In genomic region chr15:62151690-62152089, GRCm38 (mm10) we compare ENCODE assay signal across 22 mouse cellular contexts.
A peak's percentile ranks its signal among the peaks of the same experiment; 100 is the strongest.
DNase-seq lines count a peak whose midpoint lies in the region; ATAC-seq and TF ChIP-seq lines count a peak whose summit lies in the region.
"Had no signal": no experiment of that assay in that cellular context is flagged by ENCODE, and none has a peak within 500 bp of the region (broad histone marks: within the 10 kb centered on the region; RNA-seq: fewer than 3 reads in every experiment).

No protein-coding gene starts in this region.

- no peak overlapping the region for H3K4me2 ChIP-seq in liver, postnatal 0 days (ENCODE audit: low read depth, low read length)
- H3K4me2 ChIP-seq in liver, embryonic 14.5 days (ENCODE audit: low read depth), result peak overlapping the region; percentile 7; the same call in 1 of the 2 replicates
- no peak overlapping the region for H3K4me2 ChIP-seq in stomach, postnatal 0 days (replicated peaks; ENCODE audit: low read depth)
- no peak overlapping the region for H3K4me2 ChIP-seq in kidney, embryonic 14.5 days (replicated peaks; ENCODE audit: low read depth, low read length)
- H3K4me2 ChIP-seq: embryonic facial prominence, embryonic 15.5 days; heart, embryonic 12.5 days; hindbrain, embryonic 14.5 days had no signal

- H3K27ac ChIP-seq in liver, postnatal 0 days (ENCODE audit: low read depth), result no peak overlapping the region
- H3K27ac ChIP-seq in liver, embryonic 14.5 days, result peak overlapping the region; percentile 6
- H3K27ac ChIP-seq in stomach, postnatal 0 days (replicated peaks), result no peak overlapping the region
- no peak overlapping the region for H3K27ac ChIP-seq in kidney, embryonic 14.5 days (ENCODE audit: low read depth, low read length)
- H3K27ac ChIP-seq: embryonic facial prominence, embryonic 15.5 days; forebrain, embryonic 10.5 days; heart, adult 2 months; hindbrain, embryonic 10.5 days; hindbrain, embryonic 14.5 days had no signal

- WGBS in liver, postnatal 0 days (ENCODE audit: insufficient replicate concordance), result 61% methylated on average over 3 of the region's 3 CpGs
- WGBS in liver, embryonic 14.5 days (ENCODE audit: insufficient replicate concordance), result 13% methylated on average over 3 of the region's 3 CpGs
- WGBS in stomach, postnatal 0 days, result 66% methylated on average over 3 of the region's 3 CpGs
- 96% methylated on average over 3 of the region's 3 CpGs for WGBS in kidney, embryonic 14.5 days

- peaks cover 30% of the 10 kb centered on the region for H3K4me1 ChIP-seq in liver, postnatal 0 days (ENCODE audit: insufficient read depth)
- peaks cover 54 to 80% of the 10 kb centered on the region in 2 experiments for H3K4me1 ChIP-seq in liver, embryonic 14.5 days (replicated peaks; ENCODE audit: control insufficient read depth in 2 of 2, insufficient read depth in 2 of 2, low read length in 1 of 2)
- H3K4me1 ChIP-seq in stomach, postnatal 0 days (replicated peaks; ENCODE audit: control insufficient read depth, insufficient read depth), result no peaks in the 10 kb centered on the region
- no peaks in the 10 kb centered on the region for H3K4me1 ChIP-seq in kidney, embryonic 14.5 days (ENCODE audit: control insufficient read depth, insufficient read depth, low read length)

- no peaks in the 10 kb centered on the region for H3K36me3 ChIP-seq in liver, postnatal 0 days (replicated peaks; ENCODE audit: insufficient read depth, low read length)
- H3K36me3 ChIP-seq in liver, embryonic 14.5 days (replicated peaks; ENCODE audit: control insufficient read depth, insufficient read depth, low read depth), result no peaks in the 10 kb centered on the region
- no peaks in the 10 kb centered on the region; the same call in 1 of the 2 replicates for H3K36me3 ChIP-seq in stomach, postnatal 0 days (ENCODE audit: control insufficient read depth, insufficient read depth, low read length)
- H3K36me3 ChIP-seq in kidney, embryonic 14.5 days (ENCODE audit: control insufficient read depth, insufficient read depth, low read length), result no peaks in the 10 kb centered on the region
- H3K36me3 ChIP-seq: embryonic facial prominence, embryonic 15.5 days; forebrain, embryonic 10.5 days; heart, embryonic 12.5 days; hindbrain, embryonic 10.5 days had no signal

- ATAC-seq in liver, postnatal 0 days, result no peak
- ATAC-seq in liver, embryonic 14.5 days (ENCODE audit: insufficient read depth), result peak; percentile 60
- ATAC-seq in stomach, postnatal 0 days (ENCODE audit: low FRiP score, low TSS enrichment), result peak; percentile 78
- no peak for ATAC-seq in kidney, embryonic 14.5 days (ENCODE audit: low FRiP score, low TSS enrichment)
- ATAC-seq: forebrain, embryonic 14.5 days had no signal

- H3K27me3 ChIP-seq in liver, postnatal 0 days (ENCODE audit: insufficient read depth, low read length), result no peaks in the 10 kb centered on the region
- H3K27me3 ChIP-seq in liver, embryonic 14.5 days (ENCODE audit: control insufficient read depth, insufficient read depth, low read length), result no peaks in the 10 kb centered on the region
- H3K27me3 ChIP-seq in stomach, postnatal 0 days (ENCODE audit: control insufficient read depth, insufficient read depth, low read length), result no peaks in the 10 kb centered on the region
- H3K27me3 ChIP-seq in kidney, embryonic 14.5 days (ENCODE audit: control insufficient read depth, insufficient read depth, low read length), result no peaks in the 10 kb centered on the region
- H3K27me3 ChIP-seq: CH12.LX; embryonic facial prominence, embryonic 15.5 days; heart, embryonic 12.5 days had no signal

- DNase-seq in liver, result peak; percentile 68
- no peak for DNase-seq in liver, postnatal 0 days
- peak; percentile 57 for DNase-seq in c-Kit-positive CD71-positive TER-119-positive erythroid progenitor cells, embryonic 14.5 days (ENCODE audit: low spot score)
- peak in 2 of 3 experiments; percentile 45 to 52 for DNase-seq in liver, embryonic 14.5 days (ENCODE audit: low read depth in 3 of 3, low spot score in 3 of 3)
- DNase-seq in stomach, postnatal 0 days (ENCODE audit: low spot score), result peak; percentile 37
- no peak for DNase-seq in MN1 (ENCODE audit: low spot score)
- no peak for DNase-seq in cerebellum, adult 9-10 months
- DNase-seq: adrenal gland, postnatal 10 days; cerebellum, adult 2 months; cerebellum, postnatal 14 days; embryo, embryonic 11 days; gastrocnemius, postnatal 10 days; heart, adult 2 months had no signal

- no peaks in the 10 kb centered on the region for H3K9me3 ChIP-seq in liver, postnatal 0 days (ENCODE audit: low read length)
- H3K9me3 ChIP-seq in liver, embryonic 14.5 days (ENCODE audit: control insufficient read depth, low read length), result no peaks in the 10 kb centered on the region
- no peaks in the 10 kb centered on the region for H3K9me3 ChIP-seq in stomach, postnatal 0 days (ENCODE audit: control insufficient read depth, low read length)
- H3K9me3 ChIP-seq in kidney, embryonic 14.5 days (ENCODE audit: control insufficient read depth, low read length), result no peaks in the 10 kb centered on the region
- H3K9me3 ChIP-seq: embryonic facial prominence, embryonic 15.5 days; forebrain, embryonic 10.5 days; heart, embryonic 12.5 days; hindbrain, embryonic 10.5 days had no signal

- H3K4me3 ChIP-seq in liver, postnatal 0 days (ENCODE audit: low read depth, low read length), result no peak overlapping the region
- H3K4me3 ChIP-seq in liver, embryonic 14.5 days (ENCODE audit: insufficient read depth in 1 of 2, low read depth in 2 of 2, low read length in 2 of 2), result no peak overlapping the region
- H3K4me3 ChIP-seq in stomach, postnatal 0 days (ENCODE audit: low read depth, low read length), result no peak overlapping the region
- no peak overlapping the region for H3K4me3 ChIP-seq in kidney, embryonic 14.5 days (ENCODE audit: low read length)
- H3K4me3 ChIP-seq: embryonic facial prominence, embryonic 15.5 days; erythroblast, embryonic 14.5 days; forebrain, embryonic 10.5 days; heart, adult 2 months; heart, embryonic 12.5 days; hindbrain, embryonic 10.5 days had no signal

- TF ChIP-seq EP300 in liver, postnatal 0 days (IDR thresholded peaks at IDR 0.05; ENCODE audit: low read depth), result no peak
- TF ChIP-seq EP300 in liver, embryonic 14.5 days (IDR thresholded peaks at IDR 0.05; ENCODE audit: low read depth), result peak; percentile 27; the same call in 1 of the 2 replicates
- TF ChIP-seq EP300 in stomach, postnatal 0 days (optimal IDR thresholded peaks at IDR 0.05), result no peak

- no peak overlapping the region for H3K9ac ChIP-seq in liver, postnatal 0 days (replicated peaks)
- no peak overlapping the region for H3K9ac ChIP-seq in liver, embryonic 14.5 days (replicated peaks)
- no peak overlapping the region for H3K9ac ChIP-seq in stomach, postnatal 0 days (ENCODE audit: low read length)
- H3K9ac ChIP-seq in kidney, embryonic 14.5 days (ENCODE audit: low read depth, low read length), result no peak overlapping the region
- H3K9ac ChIP-seq: embryonic facial prominence, embryonic 15.5 days; heart, embryonic 12.5 days; hindbrain, embryonic 14.5 days had no signal

- TF ChIP-seq CTCF in liver, postnatal 0 days (IDR thresholded peaks at IDR 0.05; ENCODE audit: low read depth), result no peak
- TF ChIP-seq CTCF in liver, embryonic 14.5 days (IDR thresholded peaks at IDR 0.05; ENCODE audit: low read depth), result no peak
- no peak for TF ChIP-seq CTCF in stomach, postnatal 0 days (IDR thresholded peaks at IDR 0.05; ENCODE audit: low read depth)

Comparison
In these comparisons a context has a peak if more than half of its experiments do, and no peak if none do; other contexts are left out.
1. DNase-seq: peak in liver (single experiment), c-Kit-positive CD71-positive TER-119-positive erythroid progenitor cells, embryonic 14.5 days (single experiment), liver, embryonic 14.5 days (2 of 3) and stomach, postnatal 0 days (single experiment); none in liver, postnatal 0 days (single experiment), MN1 (single experiment) and cerebellum, adult 9-10 months (single experiment).
2. ATAC-seq: peak in liver, embryonic 14.5 days (single experiment) and stomach, postnatal 0 days (single experiment); none in liver, postnatal 0 days (single experiment) and kidney, embryonic 14.5 days (single experiment).